Mouse (Mus musculus): ENCODE results near the gene Stat4. TPM values are rescaled to one million over a fixed set of nuclear protein-coding genes. Genes with fewer than 3 reads are reported as not detected.
A peak's percentile ranks its signal among the peaks of the same experiment; 100 is the strongest.

Gene Stat4
- polyA plus RNA-seq, 1 experiment from 2014 or later = 0.38 TPM

DNA sequence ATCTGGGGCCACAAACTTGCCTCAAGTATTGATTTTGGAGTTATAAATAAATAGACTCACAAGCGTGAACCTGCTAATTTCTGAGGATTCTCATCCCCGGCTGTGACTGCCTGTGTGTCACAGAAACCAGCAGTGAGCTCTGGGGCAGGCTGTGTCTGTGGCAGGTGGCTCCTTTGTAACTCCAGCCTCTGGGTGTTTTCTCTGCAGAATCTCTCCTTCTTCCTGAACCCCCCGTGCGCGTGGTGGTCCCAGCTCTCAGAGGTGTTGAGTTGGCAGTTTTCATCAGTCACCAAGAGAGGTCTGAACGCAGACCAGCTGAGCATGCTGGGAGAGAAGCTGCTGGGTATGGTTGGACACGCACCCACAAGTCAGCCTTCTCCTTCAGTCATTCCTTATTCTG is 161.7 kb downstream of the Stat4 start:
- Histone ChIP-seq H3K9ac (ENCODE audit: low read depth, low read length) (no peak overlapping the region), H3K4me3 (ENCODE audit: low read depth, low read length) (no peak overlapping the region), H3K36me3 (ENCODE audit: control insufficient read depth, insufficient read depth) (peaks cover 86% of the 10 kb centered on the region), H3K27ac (ENCODE audit: low read depth, low read length) (no peak overlapping the region), H3K4me1 (replicated peaks; ENCODE audit: control insufficient read depth, insufficient read depth, low read length) (peaks cover 3% of the 10 kb centered on the region; the same call in 1 of the 2 replicates), H3K27me3 (replicated peaks; ENCODE audit: control insufficient read depth, insufficient read depth, low read length) (no peaks in the 10 kb centered on the region), H3K4me2 (replicated peaks; ENCODE audit: low read depth) (no peak overlapping the region), H3K9me3 (ENCODE audit: control insufficient read depth) (no peaks in the 10 kb centered on the region)
- no peak for ATAC-seq
- no peak for TF ChIP-seq CTCF (IDR thresholded peaks at IDR 0.05; ENCODE audit: low read depth)
- 87% methylated on average over 7 of the region's 7 CpGs for WGBS

DNA sequence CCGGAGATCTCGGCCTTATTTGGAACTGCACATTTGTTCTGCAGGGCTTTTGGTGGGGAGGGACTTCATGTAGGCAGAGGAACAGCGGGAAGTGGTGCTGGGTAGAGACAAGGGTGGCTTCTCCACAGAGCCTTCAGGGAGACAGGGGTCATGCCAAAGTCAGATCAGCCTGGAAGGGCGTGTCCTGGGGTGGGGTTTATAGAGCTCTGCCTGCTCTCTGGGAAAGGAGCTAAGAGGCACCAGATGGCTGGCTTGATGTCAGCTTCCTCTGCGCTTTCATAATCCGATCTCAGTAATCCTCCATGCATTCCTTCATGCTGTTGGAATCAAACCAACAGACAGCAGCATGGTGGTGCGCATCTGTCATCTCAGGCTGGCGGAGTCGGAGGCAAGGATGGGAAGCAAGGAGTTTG is 163.0 kb downstream of the Stat4 start:
- H3K36me3 ChIP-seq (ENCODE audit: control insufficient read depth, insufficient read depth) = peaks cover 86% of the 10 kb centered on the region
- no peak for TF ChIP-seq CTCF (IDR thresholded peaks at IDR 0.05; ENCODE audit: low read depth)
- WGBS = 43% methylated on average over 9 of the region's 9 CpGs

DNA sequence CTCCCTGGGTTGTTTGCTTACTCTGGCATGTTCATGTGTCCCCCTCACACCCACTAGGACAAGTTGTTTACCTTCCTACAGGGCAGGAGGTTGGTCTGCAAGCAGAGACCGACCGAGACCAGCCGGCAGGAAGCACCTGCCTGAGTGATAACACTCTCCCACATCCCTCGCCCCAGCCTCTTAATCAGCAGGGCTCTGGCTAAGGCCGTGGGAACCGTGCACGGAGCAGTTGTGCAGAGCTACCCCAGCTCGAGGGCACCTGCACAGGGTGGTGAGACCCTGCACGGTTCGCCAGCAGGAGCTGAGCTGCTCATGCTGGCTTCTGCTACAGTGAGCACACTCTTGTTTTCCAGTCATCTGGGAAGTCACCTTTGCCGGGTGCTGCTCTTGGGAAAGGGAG is 163.7 kb downstream of the Stat4 start:
- H3K4me3 ChIP-seq (ENCODE audit: low read depth, low read length) = no peak overlapping the region
- no peaks in the 10 kb centered on the region for H3K27me3 ChIP-seq (replicated peaks; ENCODE audit: control insufficient read depth, insufficient read depth, low read length)
- H3K9ac ChIP-seq (ENCODE audit: low read depth, low read length) = no peak overlapping the region
- no peak overlapping the region for H3K4me2 ChIP-seq (replicated peaks; ENCODE audit: low read depth)
- H3K36me3 ChIP-seq (ENCODE audit: control insufficient read depth, insufficient read depth) = peaks cover 87% of the 10 kb centered on the region
- no peak for TF ChIP-seq CTCF (IDR thresholded peaks at IDR 0.05; ENCODE audit: low read depth)
- WGBS = 40% methylated on average over 11 of the region's 11 CpGs
- ATAC-seq = 0 out of 2 replicates have a peak, but pooled peaks have one; percentile 20
- H3K9me3 ChIP-seq (ENCODE audit: control insufficient read depth) = no peaks in the 10 kb centered on the region
- H3K27ac ChIP-seq (ENCODE audit: low read depth, low read length) = no peak overlapping the region
- H3K4me1 ChIP-seq (replicated peaks; ENCODE audit: control insufficient read depth, insufficient read depth, low read length) = peaks cover 3% of the 10 kb centered on the region; the same call in 1 of the 2 replicates

More for the DNA sequence above, 163.0 kb downstream of the Stat4 start:
- Histone ChIP-seq H3K27me3 (replicated peaks; ENCODE audit: control insufficient read depth, insufficient read depth, low read length) (no peaks in the 10 kb centered on the region), H3K4me1 (replicated peaks; ENCODE audit: control insufficient read depth, insufficient read depth, low read length) (peaks cover 3% of the 10 kb centered on the region; the same call in 1 of the 2 replicates), H3K27ac (ENCODE audit: low read depth, low read length) (no peak overlapping the region), H3K9me3 (ENCODE audit: control insufficient read depth) (no peaks in the 10 kb centered on the region), H3K4me3 (ENCODE audit: low read depth, low read length) (no peak overlapping the region), H3K9ac (ENCODE audit: low read depth, low read length) (no peak overlapping the region), H3K4me2 (replicated peaks; ENCODE audit: low read depth) (no peak overlapping the region)
- ATAC-seq = no peak

DNA sequence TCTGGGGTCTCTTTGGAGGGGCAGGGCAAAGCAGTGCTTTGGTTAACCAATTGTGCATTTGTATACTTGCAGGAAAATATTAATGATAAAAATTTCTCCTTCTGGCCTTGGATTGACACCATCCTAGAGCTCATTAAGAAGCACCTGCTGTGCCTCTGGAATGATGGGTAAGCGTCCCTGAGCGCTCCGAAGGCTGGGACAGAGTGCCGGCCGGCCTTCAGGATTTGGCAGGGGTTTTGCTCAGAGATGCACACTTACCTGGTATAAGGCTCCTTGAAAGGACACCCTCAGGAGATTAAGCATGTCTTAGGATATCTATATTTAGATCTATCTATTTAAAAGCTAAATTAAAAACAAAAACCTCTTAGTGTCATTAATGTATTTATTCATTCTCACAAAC is 164.2 kb downstream of the Stat4 start:
- Histone ChIP-seq H3K4me2 (replicated peaks; ENCODE audit: low read depth) (no peak overlapping the region), H3K9ac (ENCODE audit: low read depth, low read length) (no peak overlapping the region), H3K4me3 (ENCODE audit: low read depth, low read length) (no peak overlapping the region), H3K27ac (ENCODE audit: low read depth, low read length) (no peak overlapping the region), H3K27me3 (replicated peaks; ENCODE audit: control insufficient read depth, insufficient read depth, low read length) (no peaks in the 10 kb centered on the region), H3K9me3 (ENCODE audit: control insufficient read depth) (no peaks in the 10 kb centered on the region), H3K36me3 (ENCODE audit: control insufficient read depth, insufficient read depth) (peaks cover 92% of the 10 kb centered on the region), H3K4me1 (replicated peaks; ENCODE audit: control insufficient read depth, insufficient read depth, low read length) (peaks cover 3% of the 10 kb centered on the region; the same call in 1 of the 2 replicates)
- no peak for TF ChIP-seq CTCF (IDR thresholded peaks at IDR 0.05; ENCODE audit: low read depth)
- WGBS = 96% methylated on average over 5 of the region's 5 CpGs
- no peak for ATAC-seq

DNA sequence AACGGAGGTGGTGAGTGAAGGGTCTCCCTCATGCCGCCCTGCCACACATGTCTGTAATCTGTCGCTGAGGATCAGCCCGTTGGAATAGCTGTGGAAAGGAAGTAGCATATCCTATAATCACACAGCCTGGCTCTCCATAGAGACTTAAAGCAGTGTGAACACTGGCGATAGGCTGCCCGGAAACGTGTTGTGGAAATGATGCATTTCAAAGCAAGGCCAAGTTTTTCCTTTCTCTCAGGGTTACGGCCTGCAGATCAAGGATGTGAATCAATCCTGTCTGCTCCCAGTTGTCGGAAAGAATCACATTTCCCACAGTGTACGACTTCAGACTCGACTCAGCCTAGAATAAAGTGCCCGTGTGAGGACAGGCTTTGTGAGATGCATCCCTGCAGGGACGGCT is 165.4 kb downstream of the Stat4 start:
- Histone ChIP-seq H3K27ac (ENCODE audit: low read depth, low read length) (no peak overlapping the region), H3K4me1 (replicated peaks; ENCODE audit: control insufficient read depth, insufficient read depth, low read length) (peaks cover 3% of the 10 kb centered on the region; the same call in 1 of the 2 replicates), H3K4me2 (replicated peaks; ENCODE audit: low read depth) (no peak overlapping the region), H3K4me3 (ENCODE audit: low read depth, low read length) (no peak overlapping the region), H3K9ac (ENCODE audit: low read depth, low read length) (no peak overlapping the region), H3K27me3 (replicated peaks; ENCODE audit: control insufficient read depth, insufficient read depth, low read length) (no peaks in the 10 kb centered on the region), H3K36me3 (ENCODE audit: control insufficient read depth, insufficient read depth) (peaks cover 92% of the 10 kb centered on the region), H3K9me3 (ENCODE audit: control insufficient read depth) (no peaks in the 10 kb centered on the region)
- WGBS = 76% methylated on average over 13 of the region's 13 CpGs
- ATAC-seq = no peak
- no peak for TF ChIP-seq CTCF (IDR thresholded peaks at IDR 0.05; ENCODE audit: low read depth)

DNA sequence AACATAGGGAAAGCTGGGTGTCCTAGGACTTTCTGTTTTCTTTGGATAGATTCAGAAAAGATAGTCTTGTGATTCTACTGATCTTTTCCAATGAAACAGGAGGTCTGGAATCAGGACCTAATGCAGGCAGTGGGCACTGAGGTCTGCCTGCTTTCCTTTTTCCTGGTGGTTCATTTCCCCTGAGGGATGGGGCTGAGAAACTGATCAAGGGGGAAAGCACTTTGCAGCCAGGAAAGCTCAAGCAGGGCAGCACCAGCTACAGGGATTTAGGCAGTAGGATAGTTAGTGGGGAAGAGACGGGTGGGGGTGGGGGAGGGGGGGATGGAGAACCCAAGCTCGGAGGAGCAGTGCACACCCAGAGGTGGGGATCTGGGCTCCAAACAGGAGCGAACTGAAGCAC is 166.0 kb downstream of the Stat4 start:
- Histone ChIP-seq H3K4me2 (replicated peaks; ENCODE audit: low read depth) (no peak overlapping the region), H3K27me3 (replicated peaks; ENCODE audit: control insufficient read depth, insufficient read depth, low read length) (no peaks in the 10 kb centered on the region), H3K4me1 (replicated peaks; ENCODE audit: control insufficient read depth, insufficient read depth, low read length) (peaks cover 3% of the 10 kb centered on the region; the same call in 1 of the 2 replicates), H3K9ac (ENCODE audit: low read depth, low read length) (no peak overlapping the region), H3K36me3 (ENCODE audit: control insufficient read depth, insufficient read depth) (peaks cover 91% of the 10 kb centered on the region), H3K9me3 (ENCODE audit: control insufficient read depth) (no peaks in the 10 kb centered on the region), H3K27ac (ENCODE audit: low read depth, low read length) (no peak overlapping the region), H3K4me3 (ENCODE audit: low read depth, low read length) (no peak overlapping the region)
- 61% methylated on average over 3 of the region's 3 CpGs for WGBS
- no peak for ATAC-seq
- no peak for TF ChIP-seq CTCF (IDR thresholded peaks at IDR 0.05; ENCODE audit: low read depth)

DNA sequence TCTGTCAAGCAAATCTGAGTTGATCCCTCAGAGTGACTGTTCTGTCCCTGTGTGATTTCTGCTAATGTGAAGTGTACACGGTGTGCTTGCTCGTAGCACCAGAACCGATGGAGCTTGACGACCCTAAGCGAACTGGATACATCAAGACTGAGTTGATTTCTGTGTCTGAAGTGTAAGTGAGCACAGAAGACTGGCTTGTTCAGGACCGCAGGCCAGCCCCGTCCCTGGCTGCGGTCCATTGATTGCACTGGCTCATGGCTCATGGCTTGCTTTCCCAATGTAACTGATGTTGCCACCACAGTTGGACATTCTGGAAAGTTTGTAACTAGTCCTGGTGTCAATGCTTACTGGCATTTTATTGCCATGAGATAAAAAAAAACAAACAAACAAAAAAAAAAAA is 167.9 kb downstream of the Stat4 start:
- Histone ChIP-seq H3K27me3 (replicated peaks; ENCODE audit: control insufficient read depth, insufficient read depth, low read length) (no peaks in the 10 kb centered on the region), H3K4me2 (replicated peaks; ENCODE audit: low read depth) (no peak overlapping the region), H3K9me3 (ENCODE audit: control insufficient read depth) (no peaks in the 10 kb centered on the region), H3K4me3 (ENCODE audit: low read depth, low read length) (no peak overlapping the region), H3K4me1 (replicated peaks; ENCODE audit: control insufficient read depth, insufficient read depth, low read length) (peaks cover 2% of the 10 kb centered on the region; the same call in 1 of the 2 replicates), H3K27ac (ENCODE audit: low read depth, low read length) (no peak overlapping the region), H3K9ac (ENCODE audit: low read depth, low read length) (no peak overlapping the region), H3K36me3 (ENCODE audit: control insufficient read depth, insufficient read depth) (peaks cover 92% of the 10 kb centered on the region)
- WGBS = 97% methylated on average over 8 of the region's 8 CpGs
- TF ChIP-seq CTCF (IDR thresholded peaks at IDR 0.05; ENCODE audit: low read depth) = no peak
- no peak for ATAC-seq
